Mouse (Mus musculus): ENCODE results near the gene Kncn. TPM values are rescaled to one million over a fixed set of nuclear protein-coding genes. Genes with fewer than 3 reads are reported as not detected.
A peak's percentile ranks its signal among the peaks of the same experiment; 100 is the strongest.

Gene Kncn
- polyA plus RNA-seq, 1 experiment from 2014 or later = not detected

DNA sequence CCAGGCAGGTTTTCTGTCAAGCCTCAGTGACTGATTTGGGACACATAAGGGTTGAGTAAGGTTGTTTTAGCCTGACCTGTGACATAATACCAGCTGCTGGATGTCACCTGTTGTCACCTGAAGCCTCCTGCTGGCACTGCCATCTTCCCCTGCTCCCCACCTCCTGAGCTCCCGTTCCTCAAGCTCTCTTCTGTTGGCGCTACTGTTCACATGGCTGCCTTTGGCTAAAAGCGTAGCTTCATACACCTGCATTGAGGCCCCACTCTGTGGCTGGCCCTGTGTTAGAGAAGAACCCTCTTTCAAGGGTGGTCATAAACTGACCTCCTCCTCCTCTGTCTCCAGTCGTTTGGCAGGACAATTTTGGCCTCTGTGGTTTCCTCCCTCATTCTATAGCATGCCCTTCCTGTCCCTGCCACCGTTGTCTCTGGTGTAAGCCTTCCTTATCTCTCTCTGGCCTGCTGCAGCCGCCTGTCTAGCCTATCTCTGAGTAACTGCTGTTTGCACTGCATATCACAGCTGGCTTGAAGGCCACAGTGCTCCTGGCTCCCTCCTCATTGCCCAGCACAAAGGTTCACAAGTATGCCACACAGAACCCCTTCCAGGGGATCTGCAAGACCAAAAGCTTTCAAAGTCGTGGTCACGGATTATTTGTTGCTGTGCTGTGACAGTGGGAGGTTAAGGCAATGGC lies 35.1 kb upstream of the Kncn start:
- ATAC-seq (ENCODE audit: insufficient read depth, low FRiP score) = peak; percentile 86
- 42% methylated on average over 8 of the region's 8 CpGs for WGBS
- Histone ChIP-seq H3K4me2 (ENCODE audit: low read depth, low read length) (no peak overlapping the region), H3K9me3 (replicated peaks; ENCODE audit: control insufficient read depth, low read length) (no peaks in the 10 kb centered on the region), H3K27ac (ENCODE audit: low read length) (peak overlapping the region; percentile 39; the same call in 1 of the 2 replicates), H3K4me1 (ENCODE audit: control insufficient read depth, insufficient read depth, low read length) (peaks cover 19% of the 10 kb centered on the region), H3K4me3 (replicated peaks; ENCODE audit: low read length) (no peak overlapping the region), H3K27me3 (ENCODE audit: control insufficient read depth, insufficient read depth, low read length) (no peaks in the 10 kb centered on the region), H3K36me3 (ENCODE audit: control insufficient read depth, insufficient read depth, low read length) (no peaks in the 10 kb centered on the region; the same call in 1 of the 2 replicates), H3K9ac (ENCODE audit: low read length) (no peak overlapping the region)

DNA sequence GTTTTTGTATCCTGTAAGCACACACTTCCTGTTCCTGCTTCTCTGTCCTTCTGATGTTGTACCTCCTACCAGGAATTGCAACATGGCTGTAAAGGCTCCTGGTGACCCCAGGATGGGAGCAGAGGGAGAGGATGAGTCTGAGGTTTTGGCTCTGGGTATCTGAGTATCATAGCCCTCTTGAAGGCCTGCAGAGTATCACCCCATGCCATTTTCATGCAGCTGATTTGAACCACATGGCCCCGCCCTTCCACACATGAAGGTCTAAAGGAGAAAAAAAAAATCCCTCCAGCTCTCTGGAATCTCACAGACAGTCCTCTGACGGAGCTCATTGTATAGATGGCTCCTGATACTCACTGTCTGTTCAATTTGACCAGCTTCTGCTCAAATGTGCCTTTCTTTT lies 34.1 kb upstream of the Kncn start:
- peaks cover 19% of the 10 kb centered on the region for H3K4me1 ChIP-seq (ENCODE audit: control insufficient read depth, insufficient read depth, low read length)
- no peak overlapping the region for H3K9ac ChIP-seq (ENCODE audit: low read length)
- H3K27ac ChIP-seq (ENCODE audit: low read length) = peak overlapping the region; percentile 39
- H3K4me3 ChIP-seq (replicated peaks; ENCODE audit: low read length) = no peak overlapping the region
- no peaks in the 10 kb centered on the region; the same call in 1 of the 2 replicates for H3K36me3 ChIP-seq (ENCODE audit: control insufficient read depth, insufficient read depth, low read length)
- no peaks in the 10 kb centered on the region for H3K27me3 ChIP-seq (ENCODE audit: control insufficient read depth, insufficient read depth, low read length)
- no peak for ATAC-seq (ENCODE audit: insufficient read depth, low FRiP score)
- no peaks in the 10 kb centered on the region for H3K9me3 ChIP-seq (replicated peaks; ENCODE audit: control insufficient read depth, low read length)
- WGBS = 66% methylated on average over 2 of the region's 2 CpGs
- no peak overlapping the region for H3K4me2 ChIP-seq (ENCODE audit: low read depth, low read length)

- Histone ChIP-seq H3K4me1 (ENCODE audit: control insufficient read depth, insufficient read depth, low read length) (peaks cover 19% of the 10 kb centered on the region), H3K27ac (ENCODE audit: low read length) (no peak overlapping the region), H3K36me3 (ENCODE audit: control insufficient read depth, insufficient read depth, low read length) (no peaks in the 10 kb centered on the region; the same call in 1 of the 2 replicates), H3K4me2 (ENCODE audit: low read depth, low read length) (no peak overlapping the region), H3K4me3 (replicated peaks; ENCODE audit: low read length) (no peak overlapping the region), H3K9ac (ENCODE audit: low read length) (no peak overlapping the region), H3K9me3 (replicated peaks; ENCODE audit: control insufficient read depth, low read length) (no peaks in the 10 kb centered on the region), H3K27me3 (ENCODE audit: control insufficient read depth, insufficient read depth, low read length) (no peaks in the 10 kb centered on the region)
- 27% methylated on average over 2 of the region's 2 CpGs for WGBS
- ATAC-seq (ENCODE audit: insufficient read depth, low FRiP score) = no peak
Observed at GRCm38 (mm10) chr4:115850631-115851030, 33.6 kb upstream of the Kncn start.

DNA sequence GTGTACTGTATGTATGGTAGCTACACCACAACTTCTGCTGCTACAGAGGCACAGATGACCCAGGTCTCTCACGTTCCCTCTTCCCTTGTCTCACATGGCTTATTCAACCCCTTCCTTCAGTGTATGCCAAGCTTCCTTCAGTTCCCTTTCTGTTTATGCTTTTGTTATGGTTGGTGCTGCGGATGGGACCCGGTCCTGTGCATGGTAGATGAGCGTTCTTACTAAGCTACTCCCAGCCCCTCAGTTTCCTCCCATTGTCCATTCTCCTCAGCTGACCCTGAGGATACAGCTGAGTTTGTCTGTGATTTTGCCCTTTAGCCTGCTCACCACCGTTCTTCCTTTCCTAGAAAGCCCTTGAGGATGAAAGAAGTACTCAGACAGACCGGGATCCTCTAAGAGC lies 32.6 kb upstream of the Kncn start:
- Histone ChIP-seq H3K4me1 (ENCODE audit: control insufficient read depth, insufficient read depth, low read length) (peaks cover 19% of the 10 kb centered on the region), H3K27ac (ENCODE audit: low read length) (no peak overlapping the region), H3K9me3 (replicated peaks; ENCODE audit: control insufficient read depth, low read length) (no peaks in the 10 kb centered on the region), H3K4me2 (ENCODE audit: low read depth, low read length) (no peak overlapping the region), H3K36me3 (ENCODE audit: control insufficient read depth, insufficient read depth, low read length) (no peaks in the 10 kb centered on the region; the same call in 1 of the 2 replicates), H3K27me3 (ENCODE audit: control insufficient read depth, insufficient read depth, low read length) (no peaks in the 10 kb centered on the region), H3K4me3 (replicated peaks; ENCODE audit: low read length) (no peak overlapping the region), H3K9ac (ENCODE audit: low read length) (no peak overlapping the region)
- WGBS = 81% methylated on average over 6 of the region's 6 CpGs
- ATAC-seq (ENCODE audit: insufficient read depth, low FRiP score) = no peak

DNA sequence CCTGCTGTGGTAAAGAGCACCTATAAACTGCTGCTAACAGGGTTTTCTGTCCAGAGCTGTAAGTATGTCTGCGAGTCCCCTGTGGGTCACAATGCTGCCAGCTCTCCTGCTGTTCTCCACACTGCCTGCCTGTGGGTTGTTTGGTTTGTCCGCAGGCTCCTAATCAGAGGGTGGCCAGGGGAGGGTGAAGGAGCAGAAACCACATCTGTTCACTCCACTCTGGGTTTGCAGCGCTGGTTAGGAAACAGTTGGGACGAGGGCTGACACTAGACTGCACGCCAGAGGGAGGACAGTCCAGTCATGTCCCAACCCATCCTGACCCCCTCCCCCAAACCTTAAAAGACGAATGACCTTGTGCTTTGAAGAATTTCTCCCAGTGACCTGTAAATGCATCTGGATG lies 29.1 kb upstream of the Kncn start:
- H3K36me3 ChIP-seq (ENCODE audit: control insufficient read depth, insufficient read depth, low read length) = peaks cover 7% of the 10 kb centered on the region; the same call in 1 of the 2 replicates
- WGBS = 56% methylated on average over 6 of the region's 6 CpGs
- no peak overlapping the region for H3K4me3 ChIP-seq (replicated peaks; ENCODE audit: low read length)
- no peak overlapping the region for H3K27ac ChIP-seq (ENCODE audit: low read length)
- ATAC-seq (ENCODE audit: insufficient read depth, low FRiP score) = no peak
- H3K4me2 ChIP-seq (ENCODE audit: low read depth, low read length) = no peak overlapping the region
- H3K27me3 ChIP-seq (ENCODE audit: control insufficient read depth, insufficient read depth, low read length) = no peaks in the 10 kb centered on the region
- H3K4me1 ChIP-seq (ENCODE audit: control insufficient read depth, insufficient read depth, low read length) = peaks cover 3% of the 10 kb centered on the region
- H3K9me3 ChIP-seq (replicated peaks; ENCODE audit: control insufficient read depth, low read length) = no peaks in the 10 kb centered on the region
- H3K9ac ChIP-seq (ENCODE audit: low read length) = no peak overlapping the region

DNA sequence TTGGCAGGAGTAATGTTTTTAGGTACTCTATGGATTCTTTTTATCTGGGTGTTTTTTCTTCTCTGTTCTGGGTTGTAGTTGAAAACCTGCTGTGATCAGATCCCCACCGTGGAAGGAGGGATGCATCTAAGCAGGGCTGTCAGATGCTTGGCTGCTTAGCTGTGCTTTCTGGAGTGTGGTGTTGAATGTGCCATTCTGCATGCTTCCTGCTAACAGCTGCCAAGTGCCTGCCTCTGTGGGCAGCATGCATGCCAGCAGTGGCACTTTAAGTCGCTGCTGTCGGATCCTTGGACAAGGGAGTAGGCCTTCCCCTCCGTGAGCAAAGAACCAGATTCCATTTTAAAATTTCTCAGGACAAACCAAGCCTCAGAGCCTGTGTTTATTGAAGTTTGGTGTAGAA lies 28.6 kb upstream of the Kncn start:
- H3K4me2 ChIP-seq (ENCODE audit: low read depth, low read length) = no peak overlapping the region
- no peak overlapping the region for H3K4me3 ChIP-seq (replicated peaks; ENCODE audit: low read length)
- H3K4me1 ChIP-seq (ENCODE audit: control insufficient read depth, insufficient read depth, low read length) = no peaks in the 10 kb centered on the region; the same call in 1 of the 2 replicates
- ATAC-seq (ENCODE audit: insufficient read depth, low FRiP score) = no peak
- no peak overlapping the region for H3K27ac ChIP-seq (ENCODE audit: low read length)
- H3K9ac ChIP-seq (ENCODE audit: low read length) = no peak overlapping the region
- H3K9me3 ChIP-seq (replicated peaks; ENCODE audit: control insufficient read depth, low read length) = no peaks in the 10 kb centered on the region
- H3K36me3 ChIP-seq (ENCODE audit: control insufficient read depth, insufficient read depth, low read length) = peaks cover 7% of the 10 kb centered on the region; the same call in 1 of the 2 replicates
- WGBS = 66% methylated on average over 4 of the region's 4 CpGs
- H3K27me3 ChIP-seq (ENCODE audit: control insufficient read depth, insufficient read depth, low read length) = no peaks in the 10 kb centered on the region

DNA sequence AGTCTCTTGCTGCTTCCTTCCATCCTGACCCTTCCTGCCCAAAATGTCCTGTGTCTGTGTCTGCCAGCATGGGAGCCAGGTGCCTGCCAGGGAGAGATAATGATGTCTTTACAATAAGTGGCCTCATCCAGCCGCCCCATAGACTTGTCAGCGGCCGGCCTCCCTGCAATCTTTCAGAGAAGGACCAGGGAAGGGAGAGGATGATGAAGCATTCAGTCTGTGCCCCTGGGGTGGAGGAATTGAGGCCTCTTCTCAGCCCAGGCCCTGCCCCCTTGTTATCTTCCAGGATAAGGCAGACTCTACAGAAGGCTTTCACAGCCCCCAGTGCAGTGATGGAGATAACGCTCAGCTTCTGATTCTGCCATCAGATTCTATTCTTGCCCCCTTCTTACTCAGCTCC lies 27.9 kb upstream of the Kncn start:
- Histone ChIP-seq H3K9ac (ENCODE audit: low read length) (no peak overlapping the region), H3K4me1 (ENCODE audit: control insufficient read depth, insufficient read depth, low read length) (no peaks in the 10 kb centered on the region; the same call in 1 of the 2 replicates), H3K36me3 (ENCODE audit: control insufficient read depth, insufficient read depth, low read length) (peaks cover 10% of the 10 kb centered on the region; the same call in 1 of the 2 replicates), H3K9me3 (replicated peaks; ENCODE audit: control insufficient read depth, low read length) (no peaks in the 10 kb centered on the region), H3K4me3 (replicated peaks; ENCODE audit: low read length) (no peak overlapping the region), H3K4me2 (ENCODE audit: low read depth, low read length) (no peak overlapping the region), H3K27me3 (ENCODE audit: control insufficient read depth, insufficient read depth, low read length) (no peaks in the 10 kb centered on the region), H3K27ac (ENCODE audit: low read length) (no peak overlapping the region)
- no peak for ATAC-seq (ENCODE audit: insufficient read depth, low FRiP score)
- 81% methylated on average over 4 of the region's 4 CpGs for WGBS

GRCm38 (mm10) chr4:115857293-115857883 lies 26.8 kb upstream of the Kncn start:
- peaks cover 10% of the 10 kb centered on the region; the same call in 1 of the 2 replicates for H3K36me3 ChIP-seq (ENCODE audit: control insufficient read depth, insufficient read depth, low read length)
- no peaks in the 10 kb centered on the region for H3K9me3 ChIP-seq (replicated peaks; ENCODE audit: control insufficient read depth, low read length)
- no peak overlapping the region for H3K27ac ChIP-seq (ENCODE audit: low read length)
- H3K4me2 ChIP-seq (ENCODE audit: low read depth, low read length) = no peak overlapping the region
- no peak for ATAC-seq (ENCODE audit: insufficient read depth, low FRiP score)
- no peak overlapping the region for H3K4me3 ChIP-seq (replicated peaks; ENCODE audit: low read length)
- no peaks in the 10 kb centered on the region for H3K27me3 ChIP-seq (ENCODE audit: control insufficient read depth, insufficient read depth, low read length)
- no peaks in the 10 kb centered on the region; the same call in 1 of the 2 replicates for H3K4me1 ChIP-seq (ENCODE audit: control insufficient read depth, insufficient read depth, low read length)
- whole genome bisulfite sequencing = 78% methylated on average over 9 of the region's 9 CpGs
- no peak overlapping the region for H3K9ac ChIP-seq (ENCODE audit: low read length)

- H3K4me2 ChIP-seq (ENCODE audit: low read depth, low read length) = no peak overlapping the region
- H3K27ac ChIP-seq (ENCODE audit: low read length) = no peak overlapping the region
- 65% methylated on average over 7 of the region's 7 CpGs for WGBS
- H3K4me3 ChIP-seq (replicated peaks; ENCODE audit: low read length) = no peak overlapping the region
- no peaks in the 10 kb centered on the region for H3K4me1 ChIP-seq (ENCODE audit: control insufficient read depth, insufficient read depth, low read length)
- H3K27me3 ChIP-seq (ENCODE audit: control insufficient read depth, insufficient read depth, low read length) = no peaks in the 10 kb centered on the region
- no peak for ATAC-seq (ENCODE audit: insufficient read depth, low FRiP score)
- H3K9me3 ChIP-seq (replicated peaks; ENCODE audit: control insufficient read depth, low read length) = no peaks in the 10 kb centered on the region
- H3K36me3 ChIP-seq (ENCODE audit: control insufficient read depth, insufficient read depth, low read length) = peaks cover 3% of the 10 kb centered on the region; the same call in 1 of the 2 replicates
- no peak overlapping the region for H3K9ac ChIP-seq (ENCODE audit: low read length)
Observed at GRCm38 (mm10) chr4:115863352-115863751, 20.8 kb upstream of the Kncn start.

Measured in stomach, embryonic 16.5 days (tissue).